Mouse (Mus musculus) kidney, embryonic 15.5 days (tissue): Measurements from ENCODE around the gene Ube2g2. TPM values are rescaled to one million over a fixed set of nuclear protein-coding genes. Genes with fewer than 3 reads are reported as not detected.

ENCODE experiments used
- ATAC-seq: fragments of 200-750 bp; cut with Nextera tagmentation; replicated peaks from 2 replicates; pipeline ENCODE4 v1.8.0; 2017; ENCODE audit warnings: moderate TSS enrichment; ENCODE audit not compliant: low FRiP score
- H3K27ac ChIP-seq: fragments of 300-500 bp; sonication (generic); 2 replicates; pipeline ENCODE4 v1.5.1; 2015; ENCODE audit warnings: mild to moderate bottlenecking, inconsistent platforms
- H3K27me3 ChIP-seq: fragments of 300-500 bp; sonication (generic); 2 replicates; pipeline ENCODE4 v1.6.1; 2015; ENCODE audit warnings: inconsistent platforms
- H3K36me3 ChIP-seq: fragments of 300-500 bp; sonication (generic); 2 replicates; pipeline ENCODE4 v1.6.1; 2015; ENCODE audit warnings: inconsistent platforms
- H3K4me1 ChIP-seq: fragments of 300-500 bp; sonication (generic); 2 replicates; pipeline ENCODE4 v1.6.1; 2015; ENCODE audit warnings: inconsistent platforms
- H3K4me2 ChIP-seq: fragments of 300-500 bp; sonication (generic); 2 replicates; pipeline ENCODE4 v1.6.1; 2015; ENCODE audit warnings: moderate library complexity, mild to moderate bottlenecking, inconsistent platforms
- H3K4me3 ChIP-seq: fragments of 300-500 bp; sonication (generic); replicated peaks from 2 replicates; pipeline ENCODE4 v1.5.1; 2015; ENCODE audit warnings: mild to moderate bottlenecking, inconsistent platforms
- H3K9ac ChIP-seq: fragments of 300-500 bp; sonication (generic); 2 replicates; pipeline ENCODE4 v1.6.1; 2015; ENCODE audit warnings: mild to moderate bottlenecking, inconsistent platforms
- H3K9me3 ChIP-seq: fragments of 300-500 bp; sonication (generic); replicated peaks from 2 replicates; pipeline ENCODE4 v1.6.1; 2016; ENCODE audit warnings: inconsistent platforms
- WGBS: fragments of 180-500 bp; shearing (Covaris S2); methylation state at CpG from one replicate; pipeline ENCODE4 v1.1.7; 2015; ENCODE audit warnings: mixed read lengths; 5-methylcytosine and 5-hydroxymethylcytosine counted together
- polyA plus RNA-seq: library from polyadenylated mRNA; unstranded; fragments of >200 nt; fragmentation: Nextera tagmentation; extraction: Ambion mirVana; gene quantifications from 2 replicates; pipeline ENCODE4 v1.2.1, GENCODE M21; 2015

Ube2g2 gene
- polyA plus RNA-seq, result 71.9 and 72.0 TPM in 2 replicates

DNA sequence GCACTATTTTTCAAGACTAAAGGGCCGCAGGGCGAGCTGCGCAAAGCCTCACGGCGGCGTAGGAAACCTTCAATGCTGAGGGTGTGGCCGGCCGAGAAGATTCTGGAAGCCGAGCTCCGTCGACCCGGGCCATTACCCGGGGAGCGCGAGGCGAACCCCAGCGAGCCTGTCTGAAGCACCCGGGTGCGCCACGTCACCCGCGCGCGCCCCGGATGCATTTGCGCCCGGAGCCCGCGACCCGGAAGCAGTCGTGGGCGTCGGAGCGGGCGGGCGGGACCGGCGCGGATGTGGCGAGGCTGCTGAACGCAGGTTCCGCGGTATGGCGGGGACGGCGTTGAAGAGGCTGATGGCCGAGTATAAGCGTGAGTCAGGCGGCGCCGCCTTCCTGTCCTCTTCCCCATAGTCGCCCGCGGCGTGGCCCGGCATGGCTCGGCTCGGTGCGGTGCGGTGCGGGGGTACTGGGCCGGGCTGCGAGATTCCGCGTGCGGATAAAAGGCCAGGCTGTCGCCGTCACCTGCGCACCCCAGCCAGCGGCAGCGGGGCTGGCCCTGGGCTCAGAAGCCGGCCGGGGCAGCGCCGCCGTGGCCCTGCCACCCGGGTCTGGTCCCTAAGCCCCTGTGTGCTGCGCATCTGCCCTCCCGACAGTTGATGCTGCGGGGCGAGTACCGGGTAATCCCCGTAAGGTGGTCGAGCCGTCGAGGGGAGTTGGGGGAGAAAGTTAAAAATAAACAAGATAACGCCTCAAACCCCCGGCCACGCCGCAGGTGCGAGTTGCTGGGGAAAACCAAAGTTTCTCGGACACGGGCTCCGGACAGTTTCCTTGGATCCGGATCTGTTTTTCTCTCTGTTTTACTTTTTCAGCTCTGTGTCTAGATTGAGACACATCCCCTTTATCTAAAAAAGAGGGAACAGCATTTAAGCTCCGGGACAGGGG is at the start of gene Ube2g2:
Gene Ube2g2 (plus strand): TSS at position 221 of the 934 bp plus-strand sequence.
- peak; percentile 93 for ATAC-seq
- H3K27me3 ChIP-seq, result no peaks in the 10 kb centered on the region
- H3K9ac ChIP-seq, result peak within 1 kb of the TSS; percentile 94
- peak within 1 kb of the TSS; percentile 92 for H3K27ac ChIP-seq
- peaks cover 20% of the 10 kb centered on the region for H3K36me3 ChIP-seq
- WGBS, result under 1% methylated on average over 95 of the region's 96 CpGs
- H3K4me2 ChIP-seq, result peak within 1 kb of the TSS; percentile 65
- peak within 1 kb of the TSS; percentile 98 for H3K4me3 ChIP-seq
- peaks cover 44% of the 10 kb centered on the region for H3K4me1 ChIP-seq
- H3K9me3 ChIP-seq, result no peaks in the 10 kb centered on the region

DNA sequence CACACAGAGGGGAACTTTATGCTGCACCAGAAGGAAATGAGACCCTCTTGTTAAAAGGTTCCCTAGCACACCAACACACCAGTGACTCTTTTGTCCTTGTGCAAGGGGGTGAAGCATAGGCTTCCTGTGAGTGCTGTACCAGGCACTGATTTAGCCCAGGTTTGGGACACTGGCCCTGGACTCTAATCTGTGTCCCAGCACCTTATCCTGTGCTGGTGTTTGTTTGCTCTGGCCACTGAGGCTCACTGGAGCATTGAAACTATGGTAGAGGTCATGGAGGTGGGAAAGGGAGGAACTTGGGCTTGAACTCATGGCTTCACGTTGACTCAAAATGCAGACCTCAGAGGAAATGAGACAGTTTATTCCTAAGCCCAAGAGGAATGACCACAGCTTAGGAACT is 48.9 kb upstream of the Ube2g2 start:
- no peak overlapping the region for H3K4me3 ChIP-seq
- H3K9ac ChIP-seq, result no peak overlapping the region
- peaks cover 25% of the 10 kb centered on the region for H3K4me1 ChIP-seq
- H3K27ac ChIP-seq, result no peak overlapping the region
- H3K36me3 ChIP-seq, result no peaks in the 10 kb centered on the region
- ATAC-seq, result no peak
- no peak overlapping the region for H3K4me2 ChIP-seq
- H3K27me3 ChIP-seq, result no peaks in the 10 kb centered on the region
- H3K9me3 ChIP-seq, result no peaks in the 10 kb centered on the region
- 52% methylated on average over 1 of the region's 1 CpGs for WGBS

DNA sequence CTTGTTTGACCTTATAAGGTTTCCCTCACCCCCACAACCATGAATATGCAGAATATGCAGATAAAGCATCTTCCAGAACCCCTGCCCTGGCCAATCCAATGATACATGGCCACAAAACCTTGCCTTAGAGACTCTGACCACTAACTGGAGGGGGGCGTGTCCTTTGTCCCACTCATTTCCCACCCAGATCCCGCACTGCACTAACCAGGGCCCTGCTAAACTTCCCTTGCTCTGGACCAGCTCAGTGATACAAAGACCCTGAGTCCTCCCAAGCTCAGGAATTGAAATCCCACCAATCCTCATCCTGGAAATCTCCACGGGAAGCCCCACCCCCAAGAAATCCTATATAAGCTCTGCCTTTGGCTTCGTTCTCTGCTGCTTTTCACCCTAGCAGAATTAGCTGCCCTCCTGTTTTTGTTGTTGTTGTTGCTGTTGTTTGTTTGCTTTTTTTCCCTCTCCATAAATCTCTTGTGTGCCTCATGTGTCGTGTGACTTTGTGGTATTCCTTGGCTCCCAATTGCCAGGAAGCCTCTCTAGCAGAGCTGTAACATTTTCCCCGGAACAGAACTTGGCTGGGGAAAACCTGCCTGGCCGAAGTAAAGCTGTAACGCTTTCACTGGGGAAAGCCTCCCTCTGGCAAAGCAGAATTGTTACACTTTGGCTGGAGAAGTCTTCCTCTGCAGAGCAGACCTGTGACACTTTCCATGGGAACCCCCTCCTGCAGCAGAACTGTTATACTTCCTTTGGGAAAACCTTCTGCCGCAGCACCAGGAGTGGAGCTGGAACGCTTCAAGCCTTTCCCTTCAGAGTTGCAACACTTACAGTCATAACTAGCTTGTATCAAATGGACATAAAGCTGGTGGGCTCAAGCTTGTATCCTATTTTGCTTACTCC is 41.8 kb upstream of the Ube2g2 start:
- Histone ChIP-seq H3K36me3 (no peaks in the 10 kb centered on the region), H3K27ac (no peak overlapping the region), H3K4me2 (no peak overlapping the region), H3K9ac (no peak overlapping the region), H3K4me1 (peaks cover 28% of the 10 kb centered on the region), H3K27me3 (no peaks in the 10 kb centered on the region), H3K4me3 (no peak overlapping the region), H3K9me3 (no peaks in the 10 kb centered on the region)
- ATAC-seq, result no peak
- WGBS, result 64% methylated on average over 10 of the region's 10 CpGs

DNA sequence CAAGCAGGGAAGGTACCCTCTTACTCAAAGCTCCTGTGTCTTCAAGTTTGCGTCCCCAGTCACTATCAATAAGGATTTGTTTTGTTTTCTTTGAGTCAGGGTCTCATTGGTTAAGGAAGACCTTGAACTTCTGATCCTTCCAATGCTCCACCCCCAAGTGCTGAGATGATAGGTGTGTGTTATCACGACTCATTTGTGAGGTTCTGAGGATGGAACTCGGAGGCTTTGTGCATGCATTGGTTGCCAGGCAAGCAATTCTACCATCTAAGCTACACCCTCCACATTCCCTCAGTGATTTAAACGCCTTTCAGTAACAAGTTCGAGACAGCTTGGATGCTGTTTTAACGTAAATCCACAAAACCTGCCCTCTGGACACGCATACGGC is 41.1 kb upstream of the Ube2g2 start:
- peak overlapping the region; percentile 70 for H3K4me2 ChIP-seq
- peaks cover 28% of the 10 kb centered on the region for H3K4me1 ChIP-seq
- WGBS, result 8% methylated on average over 8 of the region's 8 CpGs
- H3K9ac ChIP-seq, result peak overlapping the region; percentile 44; the same call in 1 of the 2 replicates
- 0 out of 2 replicates have a peak, but pooled peaks have one; percentile 6 for ATAC-seq
- no peaks in the 10 kb centered on the region for H3K9me3 ChIP-seq
- H3K27me3 ChIP-seq, result no peaks in the 10 kb centered on the region
- no peaks in the 10 kb centered on the region for H3K36me3 ChIP-seq
- H3K4me3 ChIP-seq, result peak overlapping the region; percentile 82
- peak overlapping the region; percentile 97 for H3K27ac ChIP-seq

DNA sequence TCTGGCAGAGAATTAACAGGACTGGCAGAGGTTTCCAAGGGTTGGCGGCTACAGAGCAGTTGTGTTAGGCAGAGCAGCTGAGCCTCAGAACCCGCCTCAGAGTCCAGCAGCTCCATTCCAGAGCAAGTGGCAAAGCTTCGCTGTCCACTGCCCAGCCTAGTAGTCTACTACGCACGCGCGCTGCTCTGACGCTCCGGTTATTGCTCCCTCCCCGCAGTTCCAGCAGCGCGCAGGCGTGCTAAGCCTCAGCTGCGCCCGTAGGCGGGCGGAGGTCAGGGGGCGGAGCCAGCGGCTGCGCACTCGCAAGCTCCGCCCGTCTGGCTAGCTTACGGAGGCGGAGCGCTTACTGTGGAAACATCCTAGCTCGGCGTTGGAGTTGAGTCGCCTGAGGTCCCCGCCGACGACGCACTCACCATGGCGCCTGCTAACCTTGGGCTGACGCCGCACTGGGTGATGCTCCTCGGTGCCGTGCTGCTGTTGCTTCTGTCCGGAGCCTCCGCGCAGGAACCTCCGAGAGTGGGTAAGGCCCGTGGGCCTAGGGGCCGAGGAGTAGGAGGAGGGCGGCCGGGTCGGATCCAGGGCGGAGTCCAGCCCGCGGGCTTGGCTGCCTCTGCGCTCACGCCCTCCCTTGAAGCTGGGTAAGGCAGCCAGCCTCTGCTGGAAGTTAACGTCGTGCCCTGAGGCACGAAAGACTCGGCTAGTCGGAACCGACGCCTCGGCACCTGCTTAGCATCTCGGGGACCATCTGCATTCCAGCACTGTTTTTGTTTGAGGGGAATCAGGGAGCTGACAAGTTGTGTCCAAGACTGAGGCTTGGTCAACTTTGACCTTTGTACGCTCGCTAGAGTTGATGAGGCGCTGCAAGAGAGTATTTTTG is 40.4 kb upstream of the Ube2g2 start, which contains the start of gene Pttg1ip:
Gene Pttg1ip (plus strand): TSS at position 313 of the 877 bp plus-strand sequence.
- peak within 1 kb of the TSS; percentile 70 for H3K4me2 ChIP-seq
- WGBS, result under 1% methylated on average over 64 of the region's 64 CpGs
- no peaks in the 10 kb centered on the region for H3K27me3 ChIP-seq
- no peaks in the 10 kb centered on the region for H3K36me3 ChIP-seq
- H3K9me3 ChIP-seq, result no peaks in the 10 kb centered on the region
- peaks cover 28% of the 10 kb centered on the region for H3K4me1 ChIP-seq
- ATAC-seq, result peak; percentile 96
- peak within 1 kb of the TSS; percentile 82 for H3K4me3 ChIP-seq
- H3K9ac ChIP-seq, result peak within 1 kb of the TSS; percentile 90
- H3K27ac ChIP-seq, result peak within 1 kb of the TSS; percentile 97

DNA sequence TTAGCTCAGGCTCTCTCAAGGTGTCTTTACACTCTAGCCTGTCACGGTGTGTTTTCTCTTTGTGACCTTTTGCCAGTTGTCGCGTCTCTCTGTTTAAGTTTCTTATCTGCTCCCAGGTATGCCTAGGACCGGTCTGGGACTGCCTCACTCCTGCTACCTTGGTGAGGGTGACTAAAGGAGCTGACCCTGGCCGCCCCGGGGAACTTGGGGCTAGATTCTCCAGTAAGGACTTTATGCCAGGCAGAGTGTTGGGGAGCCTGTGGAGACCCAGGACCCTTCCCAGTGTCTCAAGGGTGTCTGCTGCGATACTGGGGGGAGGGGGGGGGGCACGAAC is 39.8 kb upstream of the Ube2g2 start:
- peak; percentile 2 for ATAC-seq
- H3K4me2 ChIP-seq, result peak overlapping the region; percentile 70

DNA sequence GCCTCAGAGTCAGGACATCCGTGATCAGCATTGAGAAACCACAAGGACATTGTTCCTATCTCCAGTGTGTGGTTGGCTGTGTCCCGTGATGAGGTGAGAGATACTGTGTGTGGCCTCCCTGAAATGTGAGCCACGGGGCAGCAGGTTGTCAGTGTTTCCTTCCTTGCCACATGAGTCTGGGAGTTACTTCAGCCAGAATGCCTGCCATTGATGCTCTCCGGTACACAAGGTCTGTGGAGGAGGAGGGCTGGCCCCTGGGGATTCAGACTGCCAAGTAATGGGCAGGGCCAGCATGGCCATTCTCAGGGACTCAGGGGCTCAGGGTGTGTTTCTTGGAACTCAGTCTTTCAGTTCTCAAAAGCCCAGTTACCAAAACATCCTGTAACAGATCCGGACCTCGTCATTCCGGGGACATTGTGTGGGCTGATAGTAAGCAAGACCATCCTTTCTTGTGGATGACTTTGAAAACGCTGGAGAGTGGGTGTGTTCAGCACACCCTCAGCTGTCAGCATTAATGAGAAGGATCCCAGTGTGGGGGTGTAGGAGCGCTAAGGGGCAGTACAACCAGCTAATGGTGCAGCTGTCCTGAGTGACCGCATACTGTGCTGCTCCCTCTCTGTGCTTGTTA is 38.2 kb upstream of the Ube2g2 start:
- 38% methylated on average over 10 of the region's 10 CpGs for WGBS
- H3K9ac ChIP-seq, result no peak overlapping the region

More for the DNA sequence above, 39.8 kb upstream of the Ube2g2 start:
- Histone ChIP-seq H3K4me1 (peaks cover 28% of the 10 kb centered on the region), H3K27me3 (no peaks in the 10 kb centered on the region), H3K4me3 (peak overlapping the region; percentile 82), H3K27ac (peak overlapping the region; percentile 97), H3K36me3 (peaks cover 5% of the 10 kb centered on the region; the same call in 1 of the 2 replicates), H3K9me3 (no peaks in the 10 kb centered on the region), H3K9ac (peak overlapping the region; percentile 90)
- 6% methylated on average over 8 of the region's 8 CpGs for WGBS

DNA sequence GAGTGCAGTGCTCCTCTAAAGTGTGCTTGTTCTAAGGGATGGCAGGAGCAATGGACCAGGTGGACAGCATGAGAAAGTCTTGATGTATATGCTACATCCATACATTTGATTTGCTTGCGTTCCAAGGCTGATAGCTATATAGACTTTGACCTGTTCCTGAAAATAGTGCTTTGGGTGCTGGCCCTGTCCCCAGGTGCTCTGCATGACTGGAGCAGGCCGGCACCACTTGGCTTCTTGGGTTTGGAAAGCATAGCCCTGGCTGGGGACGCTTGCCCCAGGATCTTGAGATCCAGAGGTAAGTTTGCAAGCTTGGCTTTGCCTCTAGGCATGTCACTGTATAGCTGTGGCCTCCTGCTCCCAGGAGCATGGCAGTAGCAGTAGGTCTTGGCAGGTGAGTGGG is 35.4 kb upstream of the Ube2g2 start:
- H3K4me1 ChIP-seq, result peaks cover 54% of the 10 kb centered on the region
- no peak overlapping the region for H3K4me3 ChIP-seq
- WGBS, result 96% methylated on average over 3 of the region's 3 CpGs
- no peak overlapping the region for H3K4me2 ChIP-seq
- H3K9ac ChIP-seq, result no peak overlapping the region
- H3K9me3 ChIP-seq, result no peaks in the 10 kb centered on the region
- no peak for ATAC-seq
- peaks cover 37% of the 10 kb centered on the region for H3K36me3 ChIP-seq
- no peaks in the 10 kb centered on the region for H3K27me3 ChIP-seq
- H3K27ac ChIP-seq, result no peak overlapping the region

More for the DNA sequence above, 38.2 kb upstream of the Ube2g2 start:
- no peaks in the 10 kb centered on the region for H3K27me3 ChIP-seq
- no peak for ATAC-seq
- peak overlapping the region; percentile 70 for H3K4me2 ChIP-seq
- peak overlapping the region; percentile 59 for H3K27ac ChIP-seq
- H3K9me3 ChIP-seq, result no peaks in the 10 kb centered on the region
- peaks cover 19% of the 10 kb centered on the region for H3K36me3 ChIP-seq
- no peak overlapping the region for H3K4me3 ChIP-seq
- H3K4me1 ChIP-seq, result peaks cover 42% of the 10 kb centered on the region

DNA sequence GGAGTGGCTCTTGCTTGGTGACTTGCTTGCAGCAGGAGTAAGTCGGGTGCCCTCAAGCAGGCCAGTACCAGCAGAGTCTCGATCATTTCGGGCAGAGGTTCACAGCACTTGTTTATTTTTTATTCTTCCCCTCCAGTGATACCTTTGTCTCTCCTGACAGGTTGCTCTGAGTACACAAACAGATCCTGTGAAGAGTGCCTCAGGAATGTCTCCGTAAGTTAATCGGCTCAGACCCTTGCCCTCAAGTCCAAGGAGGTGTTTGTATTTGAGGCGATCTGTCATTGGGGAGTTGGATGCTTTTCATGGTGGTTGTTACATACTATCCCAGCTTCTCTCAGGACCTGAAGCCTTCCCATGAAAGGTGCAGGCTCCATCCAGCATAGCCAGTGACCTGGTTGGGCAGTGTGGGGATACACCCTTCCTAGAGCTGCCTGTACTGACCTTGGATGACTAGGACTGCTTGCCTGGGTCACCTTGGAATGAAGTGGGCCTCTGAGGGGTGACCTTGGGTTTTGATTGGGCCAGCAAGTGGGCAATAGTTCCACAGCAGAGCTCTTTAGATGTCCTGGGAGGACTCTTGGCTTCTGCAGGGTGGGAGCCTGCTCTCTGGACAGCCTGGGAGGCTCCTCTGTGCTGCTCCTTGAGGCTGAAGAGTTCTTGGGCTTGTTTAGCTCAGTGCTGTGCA is 34.8 kb upstream of the Ube2g2 start:
- no peaks in the 10 kb centered on the region for H3K27me3 ChIP-seq
- no peak overlapping the region for H3K4me2 ChIP-seq
- no peak for ATAC-seq
- H3K9ac ChIP-seq, result no peak overlapping the region
- H3K4me1 ChIP-seq, result peaks cover 54% of the 10 kb centered on the region
- no peak overlapping the region for H3K27ac ChIP-seq
- H3K9me3 ChIP-seq, result no peaks in the 10 kb centered on the region
- no peak overlapping the region for H3K4me3 ChIP-seq
- peaks cover 43% of the 10 kb centered on the region for H3K36me3 ChIP-seq
- 82% methylated on average over 6 of the region's 6 CpGs for WGBS

DNA sequence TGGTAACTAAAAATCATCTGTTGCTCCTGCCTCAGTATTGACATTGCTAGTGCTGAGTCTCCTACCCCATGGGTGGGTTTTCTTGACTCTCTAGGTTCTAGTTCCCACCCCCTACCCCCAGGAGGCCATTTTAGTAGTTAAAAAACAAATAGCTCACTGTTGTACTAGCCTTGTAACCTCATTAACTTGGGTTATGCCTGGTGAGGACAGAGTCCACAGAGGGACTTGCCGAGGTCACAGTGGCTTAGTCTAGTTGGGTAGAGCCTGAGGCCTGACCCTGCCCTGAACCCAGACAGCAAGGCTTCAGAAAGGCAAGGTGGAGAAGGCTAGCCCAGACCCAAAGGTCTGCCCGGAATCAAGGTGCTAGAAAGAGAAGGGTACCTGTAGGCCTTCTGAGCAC is 34.0 kb upstream of the Ube2g2 start:
- H3K4me2 ChIP-seq, result no peak overlapping the region
- peaks cover 51% of the 10 kb centered on the region for H3K36me3 ChIP-seq
- H3K9ac ChIP-seq, result no peak overlapping the region
- no peak overlapping the region for H3K27ac ChIP-seq
- H3K4me1 ChIP-seq, result peaks cover 46% of the 10 kb centered on the region
- H3K9me3 ChIP-seq, result no peaks in the 10 kb centered on the region
- H3K27me3 ChIP-seq, result no peaks in the 10 kb centered on the region
- no peak overlapping the region for H3K4me3 ChIP-seq
- WGBS, result 91% methylated on average over 2 of the region's 2 CpGs
- no peak for ATAC-seq
